13 mouse cellular contexts compared by ENCODE assay signal in genomic region chr13:110642792-110643191, GRCm38 (mm10).
DNase-seq lines count a peak whose midpoint lies in the region; ATAC-seq and TF ChIP-seq lines count a peak whose summit lies in the region.
"Had no signal": no experiment of that assay in that cellular context is flagged by ENCODE, and none has a peak within 500 bp of the region (broad histone marks: within the 10 kb centered on the region; RNA-seq: fewer than 3 reads in every experiment).

No protein-coding gene starts in this region.

- no peaks in the 10 kb centered on the region for H3K36me3 ChIP-seq in heart, embryonic 12.5 days
- H3K36me3 ChIP-seq in hindbrain, embryonic 14.5 days (replicated peaks; ENCODE audit: control insufficient read depth, insufficient read depth), result no peaks in the 10 kb centered on the region
- no peaks in the 10 kb centered on the region for H3K36me3 ChIP-seq in hindbrain, postnatal 0 days (ENCODE audit: insufficient read depth, low read length)
- H3K36me3 ChIP-seq: limb, embryonic 13.5 days; midbrain, embryonic 13.5 days had no signal

- H3K27ac ChIP-seq in heart, embryonic 12.5 days (ENCODE audit: poor library complexity, severe bottlenecking), result peak overlapping the region; percentile 69
- H3K27ac ChIP-seq in hindbrain, embryonic 14.5 days, result peak overlapping the region; percentile 36; the same call in 1 of the 2 replicates
- peak overlapping the region; percentile 48; the same call in 1 of the 2 replicates for H3K27ac ChIP-seq in hindbrain, postnatal 0 days
- H3K27ac ChIP-seq: kidney, postnatal 0 days; limb, embryonic 13.5 days; midbrain, embryonic 13.5 days had no signal

- H3K27me3 ChIP-seq in heart, embryonic 12.5 days (replicated peaks), result no peaks in the 10 kb centered on the region
- no peaks in the 10 kb centered on the region for H3K27me3 ChIP-seq in hindbrain, embryonic 14.5 days (ENCODE audit: control insufficient read depth, insufficient read depth, low read length)
- no peaks in the 10 kb centered on the region for H3K27me3 ChIP-seq in hindbrain, postnatal 0 days (ENCODE audit: insufficient read depth, low read length)
- H3K27me3 ChIP-seq: limb, embryonic 13.5 days had no signal

- DNase-seq in heart, adult 18-20 months, result no peak
- peak; percentile 38 for DNase-seq in left cerebral cortex, postnatal 4 days
- no peak for DNase-seq in left cerebral cortex, adult 11 months (ENCODE audit: low spot score)
- no peak for DNase-seq in hindbrain, embryonic 14.5 days (ENCODE audit: low spot score)
- DNase-seq in hindbrain, postnatal 0 days (ENCODE audit: low spot score), result peak; percentile 29
- DNase-seq in thymus, postnatal 36 days, result no peak
- DNase-seq: cerebellum, adult 2 months; right cerebral cortex, postnatal 25 days had no signal

- H3K4me3 ChIP-seq in heart, embryonic 12.5 days, result no peak overlapping the region
- H3K4me3 ChIP-seq in hindbrain, embryonic 14.5 days (replicated peaks; ENCODE audit: low read length), result no peak overlapping the region
- no peak overlapping the region for H3K4me3 ChIP-seq in hindbrain, postnatal 0 days (ENCODE audit: low read length)
- H3K4me3 ChIP-seq: limb, embryonic 13.5 days; midbrain, embryonic 13.5 days had no signal

- intact Hi-C loops in left cerebral cortex, postnatal 4 days (cut with DNase I), result loop anchor here (10.0 kb wide), 2 partner anchors 238 to 322 kb away; no protein-coding TSS in a partner anchor

- H3K9ac ChIP-seq in heart, embryonic 12.5 days, result no peak overlapping the region
- no peak overlapping the region for H3K9ac ChIP-seq in hindbrain, embryonic 14.5 days
- H3K9ac ChIP-seq in hindbrain, postnatal 0 days (replicated peaks; ENCODE audit: low read length), result no peak overlapping the region
- H3K9ac ChIP-seq: limb, embryonic 13.5 days; midbrain, embryonic 13.5 days had no signal

- peak overlapping the region; percentile 43; the same call in 1 of the 2 replicates for H3K4me2 ChIP-seq in heart, embryonic 12.5 days
- no peak overlapping the region for H3K4me2 ChIP-seq in hindbrain, embryonic 14.5 days (replicated peaks)
- 0 out of 2 replicates have a peak overlapping the region, but pooled peaks have one; percentile 38 for H3K4me2 ChIP-seq in hindbrain, postnatal 0 days (ENCODE audit: low read depth, low read length)

- TF ChIP-seq CTCF in hindbrain, postnatal 0 days (IDR thresholded peaks at IDR 0.05; ENCODE audit: low read depth), result no peak

- H3K9me3 ChIP-seq in heart, embryonic 12.5 days (replicated peaks), result no peaks in the 10 kb centered on the region
- no peaks in the 10 kb centered on the region for H3K9me3 ChIP-seq in hindbrain, embryonic 14.5 days (ENCODE audit: control insufficient read depth, low read length)
- no peaks in the 10 kb centered on the region for H3K9me3 ChIP-seq in hindbrain, postnatal 0 days (ENCODE audit: low read length)
- H3K9me3 ChIP-seq: limb, embryonic 13.5 days; midbrain, embryonic 13.5 days had no signal

- 88% methylated on average over 3 of the region's 3 CpGs for WGBS in heart, embryonic 12.5 days
- 51% methylated on average over 3 of the region's 3 CpGs for WGBS in hindbrain, embryonic 14.5 days
- WGBS in hindbrain, postnatal 0 days, result 41% methylated on average over 3 of the region's 3 CpGs

- peaks cover 13% of the 10 kb centered on the region for H3K4me1 ChIP-seq in heart, embryonic 12.5 days (replicated peaks)
- peaks cover 5% of the 10 kb centered on the region for H3K4me1 ChIP-seq in hindbrain, embryonic 14.5 days (replicated peaks; ENCODE audit: control insufficient read depth, insufficient read depth, low read length)
- peaks cover 9% of the 10 kb centered on the region; the same call in 1 of the 2 replicates for H3K4me1 ChIP-seq in hindbrain, postnatal 0 days (ENCODE audit: insufficient read depth, low read length)

- no peak for ATAC-seq in heart, embryonic 12.5 days (ENCODE audit: insufficient number of reproducible peaks, low FRiP score)
- peak; percentile 21; the same call in 1 of the 2 replicates for ATAC-seq in hindbrain, embryonic 14.5 days (ENCODE audit: low FRiP score)
- ATAC-seq in hindbrain, postnatal 0 days, result peak; percentile 35; the same call in 1 of the 2 replicates
- ATAC-seq: CD4-positive, CD25-positive, alpha-beta regulatory T cell, adult 4 months had no signal

Comparison
In these comparisons a context has a peak if more than half of its experiments do, and no peak if none do; other contexts are left out.
1. DNase-seq: peak in left cerebral cortex, postnatal 4 days (single experiment) and hindbrain, postnatal 0 days (single experiment); none in heart, adult 18-20 months (0 of 2), left cerebral cortex, adult 11 months (single experiment), hindbrain, embryonic 14.5 days (single experiment) and thymus, postnatal 36 days (0 of 2).
2. Peak in every context shown above with its lines, with median percentiles within 50 percentile points of each other: H3K27ac ChIP-seq.